Mouse (Mus musculus): ENCODE measurements around the gene Angel1.

GRCm38 (mm10) chr12:86699965-86700926, 26.0 kb downstream of the Angel1 start:
- TF ChIP-seq POLR2A (IDR thresholded peaks at IDR 0.05; ENCODE audit: extremely low read depth, insufficient read depth, low read length) (no peak), CTCF (IDR thresholded peaks at IDR 0.05; ENCODE audit: low read depth, low read length) (no peak)

All from liver, adult 2 months (tissue).